Mouse (Mus musculus) limb, embryonic 14.5 days (tissue): ENCODE data around the gene Gm20388. TPM values are rescaled to one million over a fixed set of nuclear protein-coding genes. Genes with fewer than 3 reads are reported as not detected.
"Not testable (repeated sequence)": the region's sequence is repeated elsewhere in the genome, so short reads cannot be mapped to it uniquely, and the experiment has no call there.

ENCODE experiments used
- ATAC-seq: fragments of 200-750 bp; cut with Nextera tagmentation; 2 replicates; pipeline ENCODE4 v1.8.0; 2017; ENCODE audit warnings: low read depth, moderate number of reproducible peaks, moderate TSS enrichment; ENCODE audit not compliant: low FRiP score
- DNase-seq: peaks from one replicate; pipeline ENCODE4 v3.0.0-alpha.2; 2015; ENCODE audit warnings: low spot score
- H3K27ac ChIP-seq: fragments of 300-500 bp; sonication (generic); replicated peaks from 2 replicates; pipeline ENCODE4 v1.5.1; 2014; ENCODE audit warnings: low read depth, mild to moderate bottlenecking, low read length, moderate library complexity, mixed read lengths
- H3K27me3 ChIP-seq: fragments of 300-500 bp; sonication (generic); 2 replicates; pipeline ENCODE4 v1.6.1; 2014; ENCODE audit warnings: low read length, mixed read lengths; ENCODE audit not compliant: control insufficient read depth, insufficient read depth
- H3K36me3 ChIP-seq: fragments of 300-500 bp; sonication (generic); 2 replicates; pipeline ENCODE4 v1.6.1; 2014; ENCODE audit warnings: mild to moderate bottlenecking, low read length, moderate library complexity, mixed read lengths; ENCODE audit not compliant: control insufficient read depth, insufficient read depth
- H3K4me1 ChIP-seq: fragments of 300-500 bp; sonication (generic); 2 replicates; pipeline ENCODE4 v1.6.1; 2014; ENCODE audit warnings: antibody characterized with exemption, low read length, mixed read lengths; ENCODE audit not compliant: control insufficient read depth, insufficient read depth
- H3K4me2 ChIP-seq: fragments of 300-500 bp; sonication (generic); replicated peaks from 2 replicates; pipeline ENCODE4 v1.6.1; 2014; ENCODE audit warnings: low read depth, mild to moderate bottlenecking, low read length, moderate library complexity; ENCODE audit not compliant: severe bottlenecking
- H3K4me3 ChIP-seq: fragments of 300-500 bp; sonication (generic); replicated peaks from 2 replicates; pipeline ENCODE4 v1.5.1; 2014; ENCODE audit warnings: low read length
- H3K9ac ChIP-seq: fragments of 300-500 bp; sonication (generic); 2 replicates; pipeline ENCODE4 v1.6.1; 2014; ENCODE audit warnings: mild to moderate bottlenecking, low read depth, low read length, moderate library complexity; ENCODE audit not compliant: severe bottlenecking
- H3K9me3 ChIP-seq: fragments of 300-500 bp; sonication (generic); 2 replicates; pipeline ENCODE4 v1.6.1; 2016; ENCODE audit warnings: low read length; ENCODE audit not compliant: control insufficient read depth
- POLR2A ChIP-seq: fragments of 200-500 bp; IDR thresholded peaks from 2 replicates; pipeline ENCODE4 v1.8.0; 2012; ENCODE audit warnings: inconsistent platforms, mild to moderate bottlenecking, moderate library complexity, borderline replicate concordance; ENCODE audit not compliant: insufficient read depth, insufficient read length; ENCODE audit errors: extremely low read depth
- WGBS: fragments of 180-500 bp; shearing (Covaris S2); extraction: QIAGEN DNeasy Blood & Tissue Kit; methylation state at CpG from one replicate; pipeline ENCODE4 v1.1.7; 2014; 5-methylcytosine and 5-hydroxymethylcytosine counted together
- polyA plus RNA-seq, 2 experiments: library from polyadenylated mRNA; depleted of rRNA in 1 of 2; stranded (reverse) in 1 of 2; unstranded in 1 of 2; fragments of >200 nt; fragmentation: Nextera tagmentation in 1 of 2; extraction: Ambion mirVana in 1 of 2; gene quantifications; 2 replicates each; pipeline versions ENCODE4 v1.2.1 to v1.2.3; 2012 to 2014

Gm20388 gene
- polyA plus RNA-seq, 2 experiments, result 1.9 to 49.9 TPM

- Histone ChIP-seq H3K27ac (no peak overlapping the region), H3K9me3 (no peaks in the 10 kb centered on the region), H3K9ac (no peak overlapping the region), H3K4me2 (no peak overlapping the region), H3K36me3 (no peaks in the 10 kb centered on the region), H3K4me3 (no peak overlapping the region), H3K4me1 (peaks cover 11% of the 10 kb centered on the region), H3K27me3 (no peaks in the 10 kb centered on the region)
- DNase-seq (no peak), ATAC-seq (no peak)
- TF ChIP-seq POLR2A, result no peak
- 56% methylated on average over 7 of the region's 7 CpGs for WGBS
Observed at GRCm38 (mm10) chr8:120364093-120364725, 453.6 kb downstream of the Gm20388 start.

DNA sequence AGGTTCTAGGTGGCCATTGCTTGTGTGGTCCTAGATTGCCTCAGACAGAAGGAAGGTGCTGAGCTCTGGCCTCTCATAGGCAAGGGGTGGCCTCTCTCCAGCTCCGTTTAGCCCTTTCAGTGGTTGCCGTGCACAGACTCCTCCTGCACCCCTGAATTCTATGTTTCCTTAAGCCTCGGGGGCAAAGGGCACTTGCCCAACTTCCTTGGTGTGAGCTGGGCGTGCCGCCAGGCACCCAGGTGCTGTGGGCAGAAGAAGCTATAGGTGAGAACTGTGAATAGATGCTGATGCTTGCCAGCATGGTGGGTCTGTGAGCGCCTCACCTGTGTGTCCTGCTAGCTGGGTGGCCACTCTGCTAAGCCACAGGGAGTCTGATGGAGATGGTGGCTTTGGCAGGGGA, 456.2 kb downstream of the Gm20388 start:
- no peak overlapping the region for H3K4me2 ChIP-seq
- DNase-seq, result no peak
- no peaks in the 10 kb centered on the region for H3K9me3 ChIP-seq
- no peak for ATAC-seq
- H3K4me3 ChIP-seq, result no peak overlapping the region
- no peak overlapping the region for H3K9ac ChIP-seq
- WGBS, result 78% methylated on average over 6 of the region's 6 CpGs
- no peak for TF ChIP-seq POLR2A
- no peaks in the 10 kb centered on the region for H3K27me3 ChIP-seq
- no peak overlapping the region for H3K27ac ChIP-seq
- H3K36me3 ChIP-seq, result no peaks in the 10 kb centered on the region
- peaks cover 19% of the 10 kb centered on the region for H3K4me1 ChIP-seq

DNA sequence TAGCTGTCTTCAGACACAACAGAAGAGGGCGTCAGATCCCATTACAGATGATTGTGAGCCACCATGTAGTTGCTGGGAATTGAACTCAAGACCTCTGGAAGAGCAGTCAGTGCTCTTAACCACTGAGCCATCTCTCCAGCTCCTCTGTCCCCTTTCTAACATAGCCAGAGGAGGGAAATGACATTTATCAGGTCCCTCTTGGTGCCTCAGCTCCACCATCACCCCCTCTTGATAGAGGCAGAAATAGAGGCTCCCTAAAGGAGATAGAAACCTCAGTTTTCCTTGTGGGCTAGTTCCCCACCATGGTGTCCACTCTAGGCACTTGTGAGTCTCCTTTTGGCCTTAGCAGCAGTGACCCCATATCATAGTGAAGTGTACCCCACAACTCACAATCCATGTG, 457.6 kb downstream of the Gm20388 start:
- not testable (repeated sequence) for H3K4me2 ChIP-seq

DNA sequence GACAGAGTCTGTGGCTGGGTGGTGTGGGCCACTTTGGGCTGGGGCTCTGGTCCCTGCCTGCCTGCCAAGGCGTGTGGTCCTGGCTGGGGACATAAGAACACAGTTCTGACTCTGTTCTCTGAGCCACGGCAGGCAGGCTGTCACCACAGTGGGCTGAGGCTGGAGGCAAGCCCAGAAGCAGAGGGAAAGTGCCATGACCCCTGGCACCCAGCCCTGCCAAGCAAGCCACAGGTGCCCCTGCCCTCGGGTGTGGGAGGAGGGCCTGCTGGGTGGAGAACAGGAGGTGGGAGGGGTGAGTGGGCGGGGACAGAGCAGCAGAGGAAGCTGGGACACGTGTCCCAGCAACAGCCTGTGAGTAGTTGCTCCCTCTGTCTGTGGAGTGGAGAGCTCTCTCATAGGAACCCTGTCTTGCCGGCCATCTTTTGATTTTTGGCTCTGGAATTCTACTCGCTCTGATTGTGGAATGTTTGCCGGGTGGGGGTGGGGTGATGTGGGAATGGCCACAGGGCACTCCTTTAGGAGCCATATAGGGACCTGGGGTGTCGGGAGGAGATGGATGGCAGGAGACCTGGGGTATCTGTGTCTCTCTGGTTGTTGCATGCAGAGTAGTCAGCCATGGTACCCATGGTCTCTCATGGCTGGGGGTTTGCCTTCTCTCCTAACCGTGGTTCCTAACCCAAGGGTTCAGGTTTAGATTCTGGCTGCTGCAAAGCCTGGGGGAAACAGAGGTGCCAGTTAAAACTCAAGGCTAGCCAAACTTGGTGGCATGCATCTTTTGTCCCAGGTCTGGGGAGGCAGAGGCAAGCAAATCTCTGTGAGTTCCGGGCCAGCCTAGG, 458.4 kb downstream of the Gm20388 start:
- Histone ChIP-seq H3K4me3 (no peak overlapping the region), H3K4me2 (0 out of 2 replicates have a peak overlapping the region, but pooled peaks have one; percentile 6), H3K27me3 (no peaks in the 10 kb centered on the region), H3K27ac (peak overlapping the region; percentile 38; the same call in 1 of the 2 replicates), H3K9ac (no peak overlapping the region), H3K9me3 (no peaks in the 10 kb centered on the region), H3K4me1 (peaks cover 21% of the 10 kb centered on the region), H3K36me3 (no peaks in the 10 kb centered on the region)
- DNase-seq (peak; percentile 84), ATAC-seq (peak; percentile 66)
- TF ChIP-seq POLR2A, result no peak
- WGBS, result 28% methylated on average over 10 of the region's 11 CpGs

More for the DNA sequence above, 457.6 kb downstream of the Gm20388 start:
- not testable (repeated sequence) for DNase-seq, H3K27me3 ChIP-seq, H3K9me3 ChIP-seq, H3K36me3 ChIP-seq, H3K4me3 ChIP-seq, H3K9ac ChIP-seq, ATAC-seq
- H3K27ac ChIP-seq, result peak overlapping the region; percentile 38; the same call in 1 of the 2 replicates
- WGBS, result 69% methylated on average over 1 of the region's 1 CpGs
- peaks cover 19% of the 10 kb centered on the region for H3K4me1 ChIP-seq

DNA sequence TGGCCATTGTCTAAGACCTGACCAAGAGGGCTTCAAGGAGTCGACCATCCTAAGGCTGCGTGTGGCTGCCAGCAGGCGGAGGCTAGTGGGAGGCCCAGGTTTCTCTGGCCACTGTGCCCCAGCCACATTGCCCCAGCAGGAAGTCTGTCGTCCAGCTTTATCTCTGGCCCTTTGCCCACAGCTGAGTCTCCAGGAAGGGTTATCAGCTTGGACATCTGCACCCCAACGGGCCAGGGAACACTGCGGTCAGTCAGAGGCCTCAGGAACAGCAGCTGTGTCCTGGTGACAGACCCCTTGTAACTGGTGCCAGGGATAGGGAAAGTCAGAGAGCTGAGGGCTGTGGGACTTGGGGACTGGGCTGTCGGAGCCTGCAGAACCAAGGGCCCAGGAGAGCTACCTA, 459.3 kb downstream of the Gm20388 start:
- H3K27me3 ChIP-seq, result no peaks in the 10 kb centered on the region
- no peak for TF ChIP-seq POLR2A

More for the DNA sequence above, 459.3 kb downstream of the Gm20388 start:
- ATAC-seq (no peak), DNase-seq (no peak)
- H3K9ac ChIP-seq, result no peak overlapping the region
- H3K36me3 ChIP-seq, result no peaks in the 10 kb centered on the region
- H3K4me2 ChIP-seq, result no peak overlapping the region
- H3K4me1 ChIP-seq, result peaks cover 30% of the 10 kb centered on the region
- H3K4me3 ChIP-seq, result no peak overlapping the region
- 50% methylated on average over 7 of the region's 7 CpGs for WGBS
- no peak overlapping the region for H3K27ac ChIP-seq
- no peaks in the 10 kb centered on the region for H3K9me3 ChIP-seq
